Mouse (Mus musculus) liver, embryonic 14.5 days (tissue): ENCODE data around the gene Smg1.

Experiments used
- CTCF ChIP-seq: IDR thresholded peaks from 2 replicates; pipeline ENCODE4 v1.5.1; 2016; ENCODE audit warnings: antibody characterized with exemption, low read depth, control low read depth
- EP300 ChIP-seq: IDR thresholded peaks from 2 replicates; pipeline ENCODE4 v1.6.1; 2016; ENCODE audit warnings: antibody characterized with exemption, low read depth

- no peak for TF ChIP-seq CTCF
- no peak for TF ChIP-seq EP300
Observed at GRCm38 (mm10) chr7:118250482-118251160, 7.2 kb upstream of the Smg1 start.
